Mouse (Mus musculus) forebrain, embryonic 15.5 days (tissue): Measurements from ENCODE around the gene Havcr2. TPM values are rescaled to one million over a fixed set of nuclear protein-coding genes. Genes with fewer than 3 reads are reported as not detected.

ENCODE experiments used
- ATAC-seq: fragments of 200-750 bp; cut with Nextera tagmentation; replicated peaks from 2 replicates; pipeline ENCODE4 v1.8.0; 2017; ENCODE audit warnings: mild to moderate bottlenecking, moderate TSS enrichment, moderate library complexity
- H3K27ac ChIP-seq: fragments of 300-500 bp; sonication (generic); replicated peaks from 2 replicates; pipeline ENCODE4 v1.5.1; 2015; ENCODE audit warnings: mild to moderate bottlenecking, inconsistent platforms
- H3K27me3 ChIP-seq: fragments of 300-500 bp; sonication (generic); 2 replicates; pipeline ENCODE4 v1.6.1; 2015; ENCODE audit warnings: inconsistent platforms
- H3K36me3 ChIP-seq: fragments of 300-500 bp; sonication (generic); 2 replicates; pipeline ENCODE4 v1.6.1; 2015; ENCODE audit warnings: mild to moderate bottlenecking, inconsistent platforms
- H3K4me1 ChIP-seq: fragments of 300-500 bp; sonication (generic); 2 replicates; pipeline ENCODE4 v1.6.1; 2015; ENCODE audit warnings: inconsistent platforms
- H3K4me2 ChIP-seq: fragments of 300-500 bp; sonication (generic); replicated peaks from 2 replicates; pipeline ENCODE4 v1.6.1; 2015; ENCODE audit warnings: mild to moderate bottlenecking, inconsistent platforms
- H3K4me3 ChIP-seq: fragments of 300-500 bp; sonication (generic); 2 replicates; pipeline ENCODE4 v1.5.1; 2015; ENCODE audit warnings: mild to moderate bottlenecking, inconsistent platforms
- H3K9ac ChIP-seq: fragments of 300-500 bp; sonication (generic); replicated peaks from 2 replicates; pipeline ENCODE4 v1.6.1; 2015; ENCODE audit warnings: mild to moderate bottlenecking, inconsistent platforms
- H3K9me3 ChIP-seq: fragments of 300-500 bp; sonication (generic); 2 replicates; pipeline ENCODE4 v1.6.1; 2016; ENCODE audit warnings: inconsistent platforms
- WGBS: fragments of 180-500 bp; shearing (Covaris S2); methylation state at CpG from one replicate; pipeline ENCODE4 v1.1.7; 2015; ENCODE audit warnings: mixed read lengths; 5-methylcytosine and 5-hydroxymethylcytosine counted together
- polyA plus RNA-seq: library from polyadenylated mRNA; unstranded; fragments of >200 nt; fragmentation: Nextera tagmentation; extraction: Ambion mirVana; gene quantifications from 2 replicates; pipeline ENCODE4 v1.2.1, GENCODE M21; 2015

Gene Havcr2
- polyA plus RNA-seq, 1 experiment from 2014 or later = 0.18 TPM

- WGBS = 2% methylated on average over 23 of the region's 23 CpGs
- Histone ChIP-seq H3K27me3 (no peaks in the 10 kb centered on the region), H3K27ac (no peak overlapping the region), H3K36me3 (peaks cover 22% of the 10 kb centered on the region), H3K9ac (peak overlapping the region; percentile 85), H3K9me3 (no peaks in the 10 kb centered on the region), H3K4me1 (peaks cover 17% of the 10 kb centered on the region), H3K4me2 (peak overlapping the region; percentile 72), H3K4me3 (peak overlapping the region; percentile 95)
- ATAC-seq = peak; percentile 7; the same call in 1 of the 2 replicates
Observed at GRCm38 (mm10) chr11:46437459-46438000, 17.2 kb upstream of the Havcr2 start.

- Histone ChIP-seq H3K9me3 (no peaks in the 10 kb centered on the region), H3K9ac (no peak overlapping the region), H3K4me2 (no peak overlapping the region), H3K4me3 (no peak overlapping the region), H3K27ac (no peak overlapping the region), H3K27me3 (no peaks in the 10 kb centered on the region), H3K4me1 (peaks cover 17% of the 10 kb centered on the region), H3K36me3 (peaks cover 35% of the 10 kb centered on the region)
- 93% methylated on average over 5 of the region's 5 CpGs for WGBS
- ATAC-seq = no peak
Observed at GRCm38 (mm10) chr11:46439005-46439543, 15.7 kb upstream of the Havcr2 start.

DNA sequence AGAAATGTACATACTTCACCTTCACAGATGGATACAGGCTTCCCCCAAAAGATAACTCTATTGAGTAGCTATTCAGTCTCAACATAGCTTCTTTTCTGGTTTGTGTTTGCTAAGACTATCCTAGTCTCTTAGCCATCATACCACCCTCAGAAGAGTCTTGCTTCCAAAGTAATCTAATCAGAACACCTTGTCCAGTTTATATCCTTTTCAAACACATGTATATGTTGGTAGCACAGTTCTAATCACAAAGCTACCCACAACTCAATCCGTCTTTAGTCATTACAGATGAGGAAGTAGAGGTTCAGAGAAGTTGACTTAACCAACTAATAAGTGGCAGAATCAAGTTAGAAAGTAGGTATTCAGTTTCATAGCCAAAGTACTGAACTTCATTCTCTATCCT, 13.0 kb upstream of the Havcr2 start:
- no peak overlapping the region for H3K4me3 ChIP-seq
- WGBS = 98% methylated on average over 1 of the region's 1 CpGs
- no peak for ATAC-seq
- H3K36me3 ChIP-seq = peaks cover 35% of the 10 kb centered on the region
- H3K4me2 ChIP-seq = no peak overlapping the region
- H3K9me3 ChIP-seq = no peaks in the 10 kb centered on the region
- H3K9ac ChIP-seq = no peak overlapping the region
- H3K4me1 ChIP-seq = peaks cover 13% of the 10 kb centered on the region
- no peak overlapping the region for H3K27ac ChIP-seq
- no peaks in the 10 kb centered on the region for H3K27me3 ChIP-seq

GRCm38 (mm10) chr11:46443152-46443551, 11.6 kb upstream of the Havcr2 start:
- Histone ChIP-seq H3K9me3 (no peaks in the 10 kb centered on the region), H3K27ac (no peak overlapping the region), H3K4me1 (peaks cover 5% of the 10 kb centered on the region; the same call in 1 of the 2 replicates), H3K4me3 (no peak overlapping the region), H3K9ac (no peak overlapping the region), H3K4me2 (no peak overlapping the region), H3K36me3 (peaks cover 41% of the 10 kb centered on the region), H3K27me3 (no peaks in the 10 kb centered on the region)
- WGBS = 97% methylated on average over 1 of the region's 1 CpGs
- no peak for ATAC-seq

DNA sequence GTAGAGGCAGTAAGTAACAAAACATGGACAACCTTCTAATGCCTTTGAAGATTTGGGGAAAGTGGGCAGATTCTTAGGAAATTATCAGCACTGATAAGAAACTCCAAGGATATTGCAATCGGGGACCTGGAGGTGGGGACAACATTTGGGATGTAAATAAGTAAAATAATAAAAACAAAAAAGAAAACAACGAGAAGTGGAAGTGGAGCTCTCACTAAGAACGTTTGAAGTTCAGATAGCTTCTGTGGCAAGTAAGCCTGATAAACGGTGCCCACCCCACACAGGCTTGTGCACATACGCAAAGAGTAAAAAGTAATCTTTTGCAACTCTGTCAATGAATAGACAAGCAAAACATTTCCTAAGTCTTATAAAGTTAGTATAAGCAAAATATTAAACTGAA, 10.8 kb upstream of the Havcr2 start:
- Histone ChIP-seq H3K9ac (no peak overlapping the region), H3K4me1 (no peaks in the 10 kb centered on the region), H3K4me3 (no peak overlapping the region), H3K27ac (no peak overlapping the region), H3K36me3 (peaks cover 40% of the 10 kb centered on the region), H3K9me3 (no peaks in the 10 kb centered on the region), H3K4me2 (no peak overlapping the region), H3K27me3 (no peaks in the 10 kb centered on the region)
- 88% methylated on average over 5 of the region's 5 CpGs for WGBS
- ATAC-seq = no peak

- Histone ChIP-seq H3K27ac (no peak overlapping the region), H3K4me1 (no peaks in the 10 kb centered on the region), H3K4me2 (no peak overlapping the region), H3K27me3 (no peaks in the 10 kb centered on the region), H3K9me3 (no peaks in the 10 kb centered on the region), H3K36me3 (peaks cover 28% of the 10 kb centered on the region), H3K4me3 (no peak overlapping the region), H3K9ac (no peak overlapping the region)
- ATAC-seq = no peak
- WGBS = 93% methylated on average over 6 of the region's 6 CpGs
Observed at GRCm38 (mm10) chr11:46446150-46446549, 8.6 kb upstream of the Havcr2 start.

DNA sequence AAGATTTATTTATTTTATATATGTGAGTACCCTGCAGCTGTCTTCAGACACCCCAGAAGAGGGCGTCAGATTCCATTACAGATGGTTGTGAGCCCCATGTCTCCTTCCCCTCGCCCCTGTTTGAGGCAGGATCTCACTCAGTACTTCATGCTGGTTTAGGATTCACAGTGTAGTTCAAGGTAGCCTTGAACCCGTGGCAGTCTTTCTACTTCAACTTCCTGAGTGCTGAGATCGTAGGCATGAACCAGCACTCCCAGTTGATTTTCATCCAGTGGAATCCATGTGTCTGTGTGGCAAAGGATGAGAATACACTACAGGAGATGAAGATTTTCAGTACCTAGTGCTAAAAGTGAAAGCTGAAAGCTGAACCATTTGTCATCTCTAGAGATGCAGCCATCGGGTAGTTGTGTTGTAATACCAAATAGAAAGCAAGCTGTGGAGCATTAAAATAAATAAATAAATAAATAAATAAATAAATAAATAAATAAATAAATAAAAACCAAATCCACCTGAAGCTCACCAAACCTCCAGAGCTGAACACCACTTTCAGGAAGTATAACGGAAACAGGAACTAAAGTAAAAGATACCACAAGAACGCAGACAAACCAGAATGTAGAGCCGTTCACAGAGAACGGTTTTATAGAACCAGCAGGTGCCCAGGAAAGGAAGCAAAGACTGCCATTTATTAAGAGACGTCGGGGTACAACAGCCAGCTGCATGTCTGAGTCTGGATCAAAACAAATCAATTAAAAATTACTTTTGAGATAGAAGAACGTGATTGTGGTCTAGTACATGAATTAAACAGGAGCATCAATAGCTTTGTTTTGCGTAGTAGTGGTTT, 6.9 kb upstream of the Havcr2 start:
- no peak for ATAC-seq
- Histone ChIP-seq H3K4me1 (no peaks in the 10 kb centered on the region), H3K27ac (no peak overlapping the region), H3K9me3 (no peaks in the 10 kb centered on the region), H3K36me3 (peaks cover 16% of the 10 kb centered on the region), H3K9ac (no peak overlapping the region), H3K4me3 (no peak overlapping the region), H3K27me3 (no peaks in the 10 kb centered on the region), H3K4me2 (no peak overlapping the region)
- WGBS = 75% methylated on average over 13 of the region's 13 CpGs

DNA sequence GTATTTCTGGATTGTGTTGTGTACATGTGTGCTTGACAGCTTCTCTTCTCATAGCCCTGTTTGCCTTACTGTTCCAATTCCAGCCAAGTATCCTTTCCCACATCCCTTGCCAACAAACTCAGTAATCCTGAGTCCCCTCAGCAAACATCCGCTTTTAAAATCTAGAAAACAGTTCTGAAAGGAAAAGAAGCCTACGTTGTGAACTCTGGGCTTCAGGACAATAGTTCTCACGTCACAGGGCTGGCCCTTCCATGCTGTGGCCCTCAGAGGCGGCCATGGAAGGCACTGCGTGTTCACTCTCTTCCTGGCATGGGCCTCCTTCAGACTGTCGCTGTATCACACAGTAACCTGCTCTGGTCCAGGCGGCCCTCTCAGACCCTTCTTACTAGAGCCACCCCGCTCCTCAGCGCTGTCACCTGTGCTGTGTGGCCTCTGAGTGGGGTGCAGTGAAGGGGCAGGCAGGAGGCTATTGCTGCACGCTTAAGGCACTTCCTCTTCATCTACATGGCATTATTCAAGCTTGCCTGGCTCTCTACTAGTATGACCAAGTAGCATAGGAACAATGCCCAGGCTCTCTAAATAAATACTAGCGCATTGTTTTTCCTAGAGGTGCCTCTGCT, 5.2 kb upstream of the Havcr2 start:
- 86% methylated on average over 11 of the region's 11 CpGs for WGBS

DNA sequence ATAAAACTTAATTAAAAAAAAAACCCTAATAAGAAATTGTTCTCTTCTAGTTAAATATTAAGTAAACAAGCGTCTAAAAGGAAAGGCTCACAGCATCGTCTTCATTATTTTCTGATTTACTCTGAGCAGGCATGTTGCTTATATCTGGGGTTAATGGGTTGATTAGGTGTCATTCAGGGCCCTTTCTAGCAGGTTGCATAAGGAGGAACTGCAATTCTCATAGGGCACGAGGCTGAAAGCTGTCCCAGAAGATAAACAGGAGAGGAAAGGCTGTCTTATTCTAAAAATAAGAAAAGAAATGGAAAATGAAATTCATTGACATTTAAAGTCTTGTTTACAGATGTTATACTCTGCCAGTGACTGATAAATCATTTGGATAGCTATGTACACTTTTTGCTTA, 5.2 kb downstream of the Havcr2 start:
- Histone ChIP-seq H3K9ac (no peak overlapping the region), H3K4me2 (no peak overlapping the region), H3K9me3 (no peaks in the 10 kb centered on the region), H3K27me3 (no peaks in the 10 kb centered on the region), H3K27ac (no peak overlapping the region), H3K36me3 (no peaks in the 10 kb centered on the region), H3K4me3 (no peak overlapping the region), H3K4me1 (no peaks in the 10 kb centered on the region)
- no peak for ATAC-seq
- 84% methylated on average over 3 of the region's 3 CpGs for WGBS

More for the DNA sequence above, 5.2 kb upstream of the Havcr2 start:
- Histone ChIP-seq H3K4me3 (no peak overlapping the region), H3K9me3 (no peaks in the 10 kb centered on the region), H3K4me2 (no peak overlapping the region), H3K4me1 (no peaks in the 10 kb centered on the region), H3K27me3 (no peaks in the 10 kb centered on the region), H3K27ac (no peak overlapping the region), H3K36me3 (peaks cover 6% of the 10 kb centered on the region; the same call in 1 of the 2 replicates), H3K9ac (no peak overlapping the region)
- ATAC-seq = no peak

DNA sequence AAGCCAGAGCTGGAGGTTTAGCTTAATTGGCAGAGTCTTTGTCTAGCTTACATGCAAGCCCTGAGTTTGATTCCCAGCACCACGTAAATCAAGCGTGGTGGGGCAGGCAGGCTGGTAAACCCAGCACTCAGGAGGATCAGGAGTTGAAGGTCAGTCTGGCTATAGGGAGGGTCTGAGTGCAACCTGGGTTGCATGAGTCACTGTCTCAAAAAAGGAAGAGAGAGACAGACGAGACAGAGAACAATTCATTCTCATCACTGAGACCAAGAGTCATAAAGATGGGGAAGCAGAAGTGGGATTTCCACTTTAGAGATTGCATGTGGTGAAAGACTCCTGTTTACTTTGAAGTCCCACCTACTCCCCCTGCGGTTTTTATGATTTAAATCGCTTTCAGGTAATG, 6.6 kb downstream of the Havcr2 start:
- no peak for ATAC-seq
- 84% methylated on average over 5 of the region's 5 CpGs for WGBS
- no peak overlapping the region for H3K9ac ChIP-seq
- H3K4me2 ChIP-seq = no peak overlapping the region
- no peaks in the 10 kb centered on the region for H3K9me3 ChIP-seq
- no peaks in the 10 kb centered on the region for H3K36me3 ChIP-seq
- no peaks in the 10 kb centered on the region for H3K4me1 ChIP-seq
- H3K4me3 ChIP-seq = no peak overlapping the region
- H3K27ac ChIP-seq = no peak overlapping the region
- H3K27me3 ChIP-seq = no peaks in the 10 kb centered on the region

- Histone ChIP-seq H3K36me3 (no peaks in the 10 kb centered on the region), H3K27ac (no peak overlapping the region), H3K9me3 (no peaks in the 10 kb centered on the region), H3K4me2 (no peak overlapping the region), H3K27me3 (no peaks in the 10 kb centered on the region), H3K4me1 (no peaks in the 10 kb centered on the region), H3K4me3 (no peak overlapping the region), H3K9ac (no peak overlapping the region)
- 79% methylated on average over 5 of the region's 5 CpGs for WGBS
- no peak for ATAC-seq
Observed at GRCm38 (mm10) chr11:46461931-46462330, 7.2 kb downstream of the Havcr2 start.

GRCm38 (mm10) chr11:46466878-46467277, 12.1 kb downstream of the Havcr2 start:
- no peak overlapping the region for H3K9ac ChIP-seq
- no peaks in the 10 kb centered on the region for H3K27me3 ChIP-seq
- no peaks in the 10 kb centered on the region for H3K9me3 ChIP-seq
- no peak overlapping the region for H3K4me3 ChIP-seq
- no peak overlapping the region for H3K4me2 ChIP-seq
- H3K36me3 ChIP-seq = no peaks in the 10 kb centered on the region
- H3K4me1 ChIP-seq = no peaks in the 10 kb centered on the region
- ATAC-seq = no peak
- H3K27ac ChIP-seq = no peak overlapping the region
- 96% methylated on average over 2 of the region's 2 CpGs for WGBS
